Mouse (Mus musculus) myocyte (in vitro differentiated cells): ENCODE measurements around the gene Cd3eap. TPM values are rescaled to one million over a fixed set of nuclear protein-coding genes. Genes with fewer than 3 reads are reported as not detected.
A peak's percentile ranks its signal among the peaks of the same experiment; 100 is the strongest.

ENCODE experiments used
- H3K27me3 ChIP-seq: one replicate; pipeline ENCODE4 v1.6.1; 2011; ENCODE audit not compliant: control insufficient read depth, insufficient read depth, insufficient read length
- H3K36me3 ChIP-seq: one replicate; pipeline ENCODE4 v1.6.1; 2011; ENCODE audit not compliant: control insufficient read depth, insufficient read depth
- H3K4me2 ChIP-seq: one replicate; pipeline ENCODE4 v1.6.1; 2011; ENCODE audit warnings: low read depth, control low read depth
- H3K4me3 ChIP-seq: one replicate; pipeline ENCODE4 v1.5.1; 2011; ENCODE audit warnings: mild to moderate bottlenecking, control low read depth, moderate library complexity
- H3K79me2 ChIP-seq: one replicate; pipeline ENCODE4 v1.6.1; 2011; ENCODE audit not compliant: control insufficient read depth, insufficient read depth
- H3ac ChIP-seq: one replicate; pipeline ENCODE4 v1.6.1; 2011; ENCODE audit not compliant: control insufficient read depth, insufficient read length
- CEBPB ChIP-seq: IDR thresholded peaks from 2 replicates; pipeline ENCODE4 v1.6.1; 2011; ENCODE audit warnings: mild to moderate bottlenecking, moderate library complexity; ENCODE audit not compliant: poor library complexity, insufficient read depth, severe bottlenecking
- E2F4 ChIP-seq: IDR thresholded peaks from one replicate; pipeline ENCODE4 v1.6.1; 2011; ENCODE audit warnings: mild to moderate bottlenecking, control low read depth, moderate library complexity; ENCODE audit not compliant: insufficient read depth
- MAX ChIP-seq: IDR thresholded peaks from one replicate; pipeline ENCODE4 v1.6.1; 2011; ENCODE audit warnings: low read depth, mild to moderate bottlenecking, control low read depth
- MYOD1 ChIP-seq, 3 experiments: IDR thresholded peaks; one replicate each; pipeline ENCODE4 v1.6.1; 2011; ENCODE audit warnings: control low read depth in 2 of 3, low read depth in 2 of 3, mild to moderate bottlenecking in 2 of 3, moderate library complexity in 1 of 3; ENCODE audit not compliant: insufficient read length in 2 of 3, control insufficient read depth in 1 of 3
- MYOG ChIP-seq, 3 experiments: IDR thresholded peaks; one replicate each; pipeline ENCODE4 v1.6.1; 2011; ENCODE audit warnings: control low read depth in 2 of 3, low read depth in 2 of 3, mild to moderate bottlenecking in 2 of 3; ENCODE audit not compliant: insufficient read length in 2 of 3, control insufficient read depth in 1 of 3, insufficient read depth in 1 of 3
- POLR2A ChIP-seq: IDR thresholded peaks from one replicate; pipeline ENCODE4 v1.6.1; 2011; ENCODE audit warnings: low read depth, mild to moderate bottlenecking, control low read depth, moderate library complexity; ENCODE audit not compliant: insufficient read length
- POLR2AphosphoS2 ChIP-seq: IDR thresholded peaks from one replicate; pipeline ENCODE4 v1.6.1; 2011; ENCODE audit warnings: low read depth, control low read depth; ENCODE audit not compliant: insufficient read length
- REST ChIP-seq: IDR thresholded peaks from one replicate; pipeline ENCODE4 v1.6.1; 2011; ENCODE audit warnings: mild to moderate bottlenecking, control low read depth, moderate library complexity; ENCODE audit not compliant: insufficient read depth, insufficient read length
- SRF ChIP-seq: IDR thresholded peaks from one replicate; pipeline ENCODE4 v1.6.1; 2011; ENCODE audit warnings: low read depth; ENCODE audit not compliant: control insufficient read depth, insufficient read length
- TCF12 ChIP-seq: IDR thresholded peaks from one replicate; pipeline ENCODE4 v1.6.1; 2011; ENCODE audit warnings: mild to moderate bottlenecking, control low read depth; ENCODE audit not compliant: poor library complexity, insufficient read depth, severe bottlenecking
- TCF3 ChIP-seq: IDR thresholded peaks from one replicate; pipeline ENCODE4 v1.6.1; 2011; ENCODE audit warnings: low read depth, control low read depth; ENCODE audit not compliant: insufficient read length
- USF1 ChIP-seq: IDR thresholded peaks from one replicate; pipeline ENCODE4 v1.6.1; 2011; ENCODE audit warnings: low read depth, mild to moderate bottlenecking, control low read depth, moderate library complexity
- polyA plus RNA-seq: library from polyadenylated mRNA; unstranded; fragments of >200 nt; fragmentation: generic; extraction: Trizol; gene quantifications from one replicate; pipeline ENCODE4 v1.2.1, GENCODE M21; 2012; ENCODE audit warnings: missing spikeins

Gene Cd3eap
- polyA plus RNA-seq, 1 experiment, result 13.7 TPM

- TF ChIP-seq E2F4, result no peak
- TF ChIP-seq POLR2AphosphoS2, result no peak
- no peak for TF ChIP-seq MYOD1 (IDR thresholded peaks at IDR 0.05; ENCODE audit: control insufficient read depth in 1 of 3, insufficient read length in 2 of 3, low read depth in 2 of 3)
- no peak for TF ChIP-seq MAX
- TF ChIP-seq TCF12, result no peak
- TF ChIP-seq SRF, result no peak
- no peak for TF ChIP-seq REST
- no peak for TF ChIP-seq MYOG (IDR thresholded peaks at IDR 0.05; ENCODE audit: control insufficient read depth in 1 of 3, insufficient read depth in 1 of 3, insufficient read length in 2 of 3, low read depth in 2 of 3)
- TF ChIP-seq CEBPB, result no peak
- TF ChIP-seq TCF3, result no peak
- no peak for TF ChIP-seq USF1
- no peak for TF ChIP-seq POLR2A
- H3ac ChIP-seq, result no peak overlapping the region
- no peak overlapping the region for H3K4me2 ChIP-seq
- no peaks in the 10 kb centered on the region for H3K79me2 ChIP-seq
- H3K27me3 ChIP-seq, result peaks cover 17% of the 10 kb centered on the region
- no peaks in the 10 kb centered on the region for H3K36me3 ChIP-seq
- H3K4me3 ChIP-seq, result no peak overlapping the region
These were observed 41.7 kb upstream of the Cd3eap start for GRCm38 (mm10) chr7:19400946-19401345.

- no peaks in the 10 kb centered on the region for H3K79me2 ChIP-seq
- H3K36me3 ChIP-seq, result no peaks in the 10 kb centered on the region
- TF ChIP-seq REST (no peak), CEBPB (no peak), POLR2A (no peak), MYOG (IDR thresholded peaks at IDR 0.05; ENCODE audit: control insufficient read depth in 1 of 3, insufficient read depth in 1 of 3, insufficient read length in 2 of 3, low read depth in 2 of 3) (no peak), TCF3 (no peak), MYOD1 (IDR thresholded peaks at IDR 0.05; ENCODE audit: control insufficient read depth in 1 of 3, insufficient read length in 2 of 3, low read depth in 2 of 3) (no peak)
- H3K27me3 ChIP-seq, result peaks cover 17% of the 10 kb centered on the region
- no peak overlapping the region for H3ac ChIP-seq
- peak overlapping the region; percentile 64 for H3K4me2 ChIP-seq
- no peak overlapping the region for H3K4me3 ChIP-seq
These were observed 40.4 kb upstream of the Cd3eap start for GRCm38 (mm10) chr7:19399496-19400280.

- no peaks in the 10 kb centered on the region for H3K36me3 ChIP-seq
- no peak overlapping the region for H3K4me2 ChIP-seq
- H3K79me2 ChIP-seq, result no peaks in the 10 kb centered on the region
- no peak overlapping the region for H3ac ChIP-seq
- TF ChIP-seq TCF12 (no peak), REST (no peak), POLR2AphosphoS2 (no peak), USF1 (no peak), POLR2A (no peak), MAX (no peak), CEBPB (no peak), SRF (no peak), TCF3 (no peak), MYOD1 (IDR thresholded peaks at IDR 0.05; ENCODE audit: control insufficient read depth in 1 of 3, insufficient read length in 2 of 3, low read depth in 2 of 3) (no peak), MYOG (IDR thresholded peaks at IDR 0.05; ENCODE audit: control insufficient read depth in 1 of 3, insufficient read depth in 1 of 3, insufficient read length in 2 of 3, low read depth in 2 of 3) (no peak), E2F4 (no peak)
- no peaks in the 10 kb centered on the region for H3K27me3 ChIP-seq
- H3K4me3 ChIP-seq, result no peak overlapping the region
These were observed 35.2 kb upstream of the Cd3eap start for GRCm38 (mm10) chr7:19394484-19394883.

DNA sequence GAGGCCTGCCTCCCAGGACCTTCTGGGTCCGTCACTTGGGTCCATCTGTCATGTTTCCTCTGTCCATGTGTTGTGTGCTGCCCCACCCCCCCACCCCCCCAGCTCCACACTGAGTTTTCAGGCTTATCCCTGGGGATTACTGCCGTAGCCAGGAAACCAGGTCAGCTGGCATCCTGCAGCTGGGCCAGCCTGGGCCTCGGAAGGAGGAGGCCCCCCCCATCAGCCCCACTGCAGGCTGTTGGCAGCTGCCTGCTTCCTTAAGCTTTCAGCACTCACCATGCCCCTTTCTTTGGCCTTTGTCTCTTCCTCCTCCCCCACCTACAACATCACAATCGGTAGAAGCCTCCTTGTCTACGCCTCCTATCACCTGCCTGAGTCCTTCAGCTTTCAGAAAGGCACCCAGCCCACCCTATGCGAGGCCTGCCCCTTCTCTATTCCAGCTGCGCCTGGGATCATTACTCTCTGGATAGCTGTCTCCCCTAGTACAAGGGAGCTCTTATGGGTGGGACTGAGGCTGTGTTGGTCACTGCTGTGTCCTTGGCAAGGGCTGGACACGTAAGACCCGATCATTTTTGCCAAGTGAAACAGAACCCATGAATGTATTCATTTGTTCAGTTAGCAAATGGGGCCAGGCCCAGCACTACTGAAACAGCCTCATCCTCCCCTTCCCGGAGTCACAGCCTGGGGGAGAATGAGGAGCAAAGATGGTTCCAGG, 29.6 kb upstream of the Cd3eap start:
- Histone ChIP-seq H3K4me2 (no peak overlapping the region), H3K36me3 (no peaks in the 10 kb centered on the region), H3ac (no peak overlapping the region), H3K4me3 (no peak overlapping the region), H3K27me3 (no peaks in the 10 kb centered on the region), H3K79me2 (no peaks in the 10 kb centered on the region)
- TF ChIP-seq E2F4 (no peak), POLR2AphosphoS2 (no peak), MYOG (IDR thresholded peaks at IDR 0.05; ENCODE audit: control insufficient read depth in 1 of 3, insufficient read depth in 1 of 3, insufficient read length in 2 of 3, low read depth in 2 of 3) (peak in 2 of 3 experiments; percentile 26 to 55), POLR2A (no peak), SRF (no peak), TCF12 (no peak), USF1 (no peak), CEBPB (no peak)
